Mouse (Mus musculus) thymus, postnatal 36 days (tissue): Measurements from ENCODE around the gene Pnkd.
"Not testable (repeated sequence)": the region's sequence is repeated elsewhere in the genome, so short reads cannot be mapped to it uniquely, and the experiment has no call there.

Source experiments
- DNase-seq, 2 experiments: peaks; one replicate each; pipeline ENCODE4 v3.0.0; 2022; ENCODE audit warnings: mixed read lengths in 2 of 2

The Pnkd gene

DNA sequence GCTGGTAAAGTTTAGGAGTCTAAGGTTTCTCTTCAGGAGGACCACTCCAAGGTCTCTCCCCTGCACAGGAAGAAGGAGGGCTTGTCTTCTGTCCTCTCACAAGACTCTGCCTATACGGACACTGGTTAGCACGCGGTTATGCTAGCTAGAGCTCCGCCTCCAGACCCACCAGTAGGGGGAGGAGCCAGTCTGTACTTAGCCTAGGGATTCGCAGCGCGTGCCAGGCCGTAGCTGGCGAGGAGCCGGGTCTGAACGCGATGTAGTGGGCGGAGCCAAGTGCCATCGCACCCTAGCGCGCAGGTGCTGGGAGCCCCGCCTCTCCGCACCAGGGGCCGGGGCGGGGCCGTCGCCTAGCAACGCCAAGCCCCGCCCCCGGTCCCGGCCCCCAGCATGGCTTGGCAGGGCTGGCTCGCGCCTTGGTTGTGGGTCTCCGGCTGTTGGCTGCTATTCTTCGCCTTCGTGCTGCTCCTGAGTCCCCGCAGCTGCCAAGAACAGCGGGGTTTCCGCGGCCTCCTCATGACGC is 47.6 kb downstream of the Pnkd start:
- DNase-seq = peak; percentile 92 to 97

DNA sequence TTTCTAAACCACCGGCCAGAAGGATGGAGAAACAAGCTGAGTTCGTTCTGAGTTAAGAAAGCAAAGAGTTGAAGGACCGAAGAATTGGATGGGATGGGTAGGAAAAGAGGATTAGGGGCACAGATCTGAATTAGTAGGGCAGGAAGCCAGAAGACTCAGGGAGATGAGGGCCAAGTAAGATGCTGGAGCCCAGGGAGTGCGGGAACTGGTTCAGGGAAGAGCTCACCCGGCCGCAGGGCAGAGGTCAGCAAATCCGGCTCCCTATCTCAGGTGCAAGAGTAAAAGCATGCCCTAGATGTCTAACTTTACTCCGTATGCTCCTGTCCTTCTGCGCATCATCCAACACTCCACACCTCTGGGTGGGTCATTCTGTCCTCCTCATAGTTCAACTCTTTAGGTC is 48.2 kb downstream of the Pnkd start:
- no peak for DNase-seq

DNA sequence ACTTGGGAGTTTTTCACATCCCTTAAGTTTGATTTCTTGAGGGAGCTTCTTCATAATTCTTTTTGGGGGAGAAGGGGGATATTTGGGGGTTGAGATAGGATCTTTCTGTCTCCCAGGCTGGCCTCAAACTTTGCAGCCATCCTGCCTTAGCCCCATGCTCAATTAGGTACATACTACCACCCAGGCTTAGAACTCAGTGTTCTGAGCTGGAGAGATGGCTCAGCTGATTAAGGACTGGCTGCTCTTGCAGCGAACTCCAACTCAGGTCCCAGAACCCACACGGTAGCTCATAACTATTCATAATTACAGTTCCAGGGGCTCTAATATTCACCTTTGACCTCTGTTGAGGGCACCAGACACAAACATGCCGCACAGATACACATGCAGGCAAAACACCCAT is 49.9 kb downstream of the Pnkd start:
- DNase-seq = no peak

DNA sequence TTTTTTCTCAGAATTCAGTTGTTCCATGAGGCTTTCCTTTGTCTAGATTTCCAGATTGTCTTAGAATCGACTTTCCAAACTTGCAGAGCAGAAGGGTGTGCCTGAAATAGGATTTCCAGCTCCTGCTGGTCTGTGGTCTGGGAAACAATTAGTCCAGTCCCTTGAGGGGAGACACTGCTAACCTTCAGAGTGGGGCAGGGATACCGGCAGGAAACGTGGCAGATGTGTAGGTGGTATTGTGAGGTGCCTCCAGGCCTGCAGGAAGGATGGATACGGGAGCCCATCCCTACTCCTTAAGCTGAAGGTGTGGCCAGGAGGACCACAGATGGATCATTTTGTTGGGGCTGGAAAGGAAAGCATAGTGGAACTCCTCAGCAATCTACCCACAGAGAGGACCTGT is 50.3 kb downstream of the Pnkd start:
- DNase-seq = no peak

DNA sequence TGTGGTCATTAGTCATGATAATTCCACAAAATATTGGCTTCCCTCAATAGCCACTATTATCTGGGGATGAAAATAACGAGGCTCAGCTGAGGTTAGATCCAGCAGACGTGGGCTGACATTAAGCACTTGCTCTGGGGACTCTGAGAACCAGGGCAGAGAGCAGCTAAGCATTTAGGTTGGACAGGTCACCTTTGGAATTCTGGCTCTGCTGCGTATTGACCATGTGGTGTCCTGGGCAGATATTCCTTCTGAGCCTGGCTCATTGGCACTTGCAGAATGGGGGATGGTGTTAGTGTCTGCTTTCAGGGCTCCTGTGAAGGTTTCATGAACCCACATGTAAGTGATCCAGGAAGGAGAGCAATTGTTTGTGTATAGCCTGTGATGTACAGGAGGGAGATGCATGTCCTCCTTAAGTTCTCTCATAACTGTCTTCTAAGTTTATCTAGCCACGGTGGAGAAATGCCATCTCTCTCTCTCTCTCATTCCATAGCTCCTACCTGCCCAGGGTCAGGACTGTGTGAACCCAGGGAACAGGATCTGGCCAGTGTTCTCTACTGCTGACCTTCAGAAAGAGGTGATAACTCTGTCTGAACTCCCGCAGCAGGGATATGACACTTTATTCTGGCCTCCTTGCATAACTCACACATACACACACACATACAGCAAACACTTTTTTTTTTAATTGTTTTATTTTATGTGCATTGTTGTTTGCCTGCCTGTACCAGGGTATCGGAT is 50.9 kb downstream of the Pnkd start:
- DNase-seq = no peak

DNA sequence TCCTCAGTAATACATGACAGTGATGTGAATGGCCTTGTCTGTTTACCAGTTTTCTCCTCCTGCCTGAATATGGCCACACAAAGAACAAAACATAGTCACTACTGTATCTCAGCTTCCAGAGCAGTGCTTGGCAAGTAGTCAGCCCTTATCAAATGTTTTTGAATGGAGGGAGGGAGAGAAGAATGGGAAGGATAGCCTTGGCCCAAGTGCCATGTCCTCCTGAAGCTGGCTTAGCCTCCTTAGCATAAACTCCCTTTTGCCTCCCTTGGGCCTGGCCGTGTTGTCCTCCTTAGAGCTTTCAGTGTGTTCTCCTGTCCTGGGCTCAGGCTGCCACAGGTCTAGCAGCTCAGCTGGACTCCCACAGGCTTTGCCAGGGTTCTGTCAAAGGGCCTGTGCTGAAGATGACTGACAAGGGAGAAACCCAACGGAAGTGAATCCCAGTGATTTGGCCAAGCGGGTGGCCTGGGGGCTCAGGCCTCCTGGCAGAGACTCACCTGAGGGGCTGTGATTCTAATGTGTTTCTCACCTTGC is 52.6 kb downstream of the Pnkd start:
- DNase-seq = no peak

DNA sequence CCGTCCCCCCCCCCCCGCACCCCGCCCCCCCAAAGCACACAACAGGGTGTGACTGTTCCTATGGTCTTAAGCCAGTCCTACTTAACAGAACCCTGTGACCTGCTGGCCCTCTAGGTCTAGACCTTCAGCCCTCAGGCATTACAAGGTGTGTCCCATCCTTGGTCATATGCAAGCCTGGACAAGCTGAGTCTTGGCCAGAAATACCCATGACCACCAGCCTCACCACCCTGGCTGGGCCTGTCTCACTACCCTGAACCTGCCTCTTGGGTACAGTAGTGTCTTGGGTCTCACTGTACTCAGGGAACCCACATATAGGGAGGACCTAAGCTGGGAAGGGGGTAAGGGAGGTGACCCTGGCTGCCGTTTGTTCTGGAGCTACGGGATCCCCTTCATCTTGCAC is 53.3 kb downstream of the Pnkd start:
- DNase-seq = no peak

DNA sequence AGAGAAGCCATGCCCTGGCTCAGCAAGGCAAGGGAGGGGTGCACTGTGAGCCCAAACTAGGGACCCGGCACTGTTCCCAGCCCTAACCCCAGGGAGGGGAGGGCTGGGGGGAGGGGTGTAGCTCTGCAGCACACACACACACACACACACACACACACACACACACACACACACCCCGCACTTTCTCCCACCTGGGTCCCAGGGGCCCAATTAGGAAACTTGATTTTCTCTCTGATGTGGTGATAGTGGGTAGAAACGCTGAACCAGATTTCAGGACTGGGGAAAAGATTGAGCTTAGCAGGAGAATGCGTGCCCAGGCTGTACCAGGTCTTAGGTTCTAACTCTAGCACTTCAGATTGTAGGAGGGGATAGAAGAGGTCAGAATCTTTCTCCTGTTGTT is 53.9 kb downstream of the Pnkd start:
- DNase-seq = no peak

DNA sequence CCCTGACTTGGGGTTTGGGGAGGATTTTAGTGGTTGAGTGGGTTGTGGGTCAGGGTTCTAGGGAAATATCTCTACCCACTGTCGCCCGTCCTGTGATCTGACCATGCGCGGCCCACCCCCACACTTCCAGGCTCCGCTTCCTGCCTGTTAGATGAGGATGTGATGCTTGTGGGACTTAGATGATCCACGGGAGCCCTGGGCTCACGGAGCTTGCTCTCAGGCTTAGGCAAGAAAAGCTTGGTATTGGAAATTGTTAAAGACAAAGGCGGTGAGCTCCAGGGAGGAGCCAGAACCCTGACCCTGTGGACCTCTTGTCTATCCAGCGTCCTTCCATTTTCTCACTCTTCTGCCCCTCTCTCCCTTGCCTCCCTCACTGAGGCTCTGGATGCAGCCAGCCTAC is 55.2 kb downstream of the Pnkd start:
- no peak for DNase-seq

DNA sequence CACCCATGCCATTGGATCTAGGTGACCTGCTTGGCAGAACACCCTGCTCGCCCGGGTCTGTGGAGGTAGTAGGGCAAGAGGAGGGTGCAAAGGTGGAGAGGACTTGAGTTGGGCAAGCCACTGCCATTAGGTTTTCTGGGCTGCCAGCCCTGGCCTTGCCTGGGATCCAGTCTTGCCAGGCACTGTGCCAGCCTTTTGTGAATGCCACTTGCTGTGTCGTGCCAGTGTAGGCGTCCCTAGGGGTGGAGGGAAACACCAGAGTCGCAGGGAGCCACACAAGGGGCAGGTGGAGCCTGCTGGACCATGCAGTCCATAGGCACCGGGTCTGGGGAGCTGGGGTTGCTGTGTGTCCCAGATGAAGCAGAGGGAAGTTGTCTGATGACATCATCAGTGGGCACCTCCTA is 55.6 kb downstream of the Pnkd start:
- DNase-seq = no peak

DNA sequence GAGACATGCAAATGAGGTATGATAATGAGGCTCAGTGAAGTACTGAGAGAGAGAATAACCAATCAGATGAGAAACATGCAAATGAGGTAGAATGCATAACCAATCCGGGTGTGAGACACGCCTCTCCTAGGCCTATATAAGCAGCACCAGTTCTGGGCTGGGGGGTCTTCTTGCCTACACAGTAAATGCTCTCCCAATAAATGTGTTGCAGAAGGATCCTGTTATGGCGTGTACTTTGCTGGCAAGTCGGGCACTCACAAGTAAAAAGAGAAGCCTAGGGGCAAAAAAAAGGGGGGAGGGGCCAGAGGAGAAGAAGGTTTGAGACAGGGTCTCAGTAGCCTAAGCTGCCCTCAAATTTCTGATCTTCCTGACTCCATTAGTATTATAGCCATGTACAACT is 56.3 kb downstream of the Pnkd start:
- not testable (repeated sequence) for DNase-seq

DNA sequence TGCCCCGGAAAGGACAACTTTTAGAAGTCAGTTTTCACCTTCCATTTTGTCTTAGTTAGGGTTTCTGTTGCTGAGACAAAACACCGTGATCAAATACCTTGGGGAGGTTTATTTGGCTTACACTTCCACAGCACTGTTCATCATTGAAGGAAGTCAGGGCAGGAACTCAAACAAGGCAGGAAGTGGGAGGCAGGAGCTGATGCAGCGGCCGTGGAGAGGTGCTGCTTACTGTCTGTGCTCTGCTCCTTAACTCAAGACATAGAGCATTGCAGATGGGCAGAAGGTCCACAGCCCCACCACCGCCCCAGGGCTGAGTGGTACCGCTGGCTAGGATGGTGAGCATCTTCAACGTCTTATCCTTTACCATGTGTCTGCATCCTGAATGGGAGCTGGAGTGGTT is 57.2 kb downstream of the Pnkd start:
- no peak for DNase-seq

DNA sequence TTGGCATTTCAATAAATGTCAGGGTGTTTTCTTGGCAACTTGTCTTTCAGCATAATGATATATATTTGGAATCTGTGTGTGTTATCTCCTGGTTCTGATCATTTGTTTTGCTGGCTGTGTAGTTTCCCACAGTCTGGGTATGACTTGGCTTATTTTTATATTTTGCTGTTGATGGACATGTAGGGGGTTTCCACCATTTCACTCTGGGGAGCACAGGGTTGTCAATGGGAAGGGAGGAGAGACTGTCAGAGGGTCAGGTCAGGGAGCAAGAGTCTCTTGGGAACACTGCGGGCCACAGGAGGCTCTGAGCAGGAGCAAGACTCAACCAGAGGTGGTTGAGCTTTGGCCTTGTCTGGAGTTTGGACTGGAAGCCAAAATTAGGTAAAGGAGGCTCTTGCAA is 57.6 kb downstream of the Pnkd start:
- DNase-seq = no peak

DNA sequence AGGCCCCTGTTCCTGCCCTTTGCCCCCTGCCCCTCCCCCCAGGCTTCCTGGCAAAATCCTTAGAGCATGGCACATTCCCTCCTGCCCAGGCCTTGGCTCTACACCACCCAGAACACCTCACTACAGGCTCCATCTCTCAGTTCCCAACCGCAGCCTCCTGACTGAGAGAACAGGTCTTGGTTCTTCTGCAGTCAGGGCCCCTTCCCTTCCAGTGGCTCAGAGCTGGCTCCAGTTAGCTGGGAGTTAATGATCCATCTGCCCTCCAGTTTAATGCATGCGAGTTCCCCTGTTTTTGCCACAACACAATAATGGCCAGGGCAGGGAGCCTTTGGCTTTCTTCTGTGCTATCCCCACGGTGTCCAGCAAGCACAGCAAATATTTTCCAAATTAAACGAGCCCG is 58.4 kb downstream of the Pnkd start:
- DNase-seq = no peak

DNA sequence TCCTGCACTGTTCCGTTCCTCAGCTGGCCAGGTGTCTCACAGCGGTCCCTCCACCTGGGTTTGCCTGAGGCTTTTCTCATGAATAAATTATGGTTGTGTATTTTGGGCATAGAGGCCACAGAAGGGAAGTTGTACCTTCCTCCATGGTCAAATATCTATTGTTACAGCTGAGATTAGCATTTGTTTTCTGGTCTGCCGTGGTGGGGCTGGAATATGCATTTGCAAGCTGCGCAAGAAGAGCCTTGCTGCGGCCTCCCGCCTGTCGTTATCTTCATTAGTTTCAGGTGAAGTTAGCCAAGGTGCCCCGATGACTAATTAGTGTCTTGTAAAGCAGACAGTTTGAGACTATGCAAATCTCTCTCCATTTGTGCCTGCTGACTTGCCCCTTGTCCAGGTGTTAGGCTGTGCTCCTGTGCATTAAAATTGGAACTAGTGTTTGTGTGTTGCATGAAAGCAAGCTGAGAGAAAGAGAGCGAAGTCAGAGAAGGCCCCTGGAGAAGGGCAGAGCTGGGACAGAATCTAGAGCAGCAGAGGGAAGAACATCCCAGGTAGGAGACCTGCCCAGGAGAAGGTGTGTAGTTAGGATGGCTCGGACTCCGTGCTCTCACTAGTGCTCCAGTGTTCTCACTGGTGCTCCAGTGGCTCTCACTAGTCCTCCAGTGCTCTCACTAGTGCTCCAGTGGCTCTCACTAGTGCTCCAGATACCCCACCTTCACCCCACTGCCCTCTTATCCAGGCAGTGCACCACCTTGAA is 59.6 kb downstream of the Pnkd start:
- DNase-seq = no peak

DNA sequence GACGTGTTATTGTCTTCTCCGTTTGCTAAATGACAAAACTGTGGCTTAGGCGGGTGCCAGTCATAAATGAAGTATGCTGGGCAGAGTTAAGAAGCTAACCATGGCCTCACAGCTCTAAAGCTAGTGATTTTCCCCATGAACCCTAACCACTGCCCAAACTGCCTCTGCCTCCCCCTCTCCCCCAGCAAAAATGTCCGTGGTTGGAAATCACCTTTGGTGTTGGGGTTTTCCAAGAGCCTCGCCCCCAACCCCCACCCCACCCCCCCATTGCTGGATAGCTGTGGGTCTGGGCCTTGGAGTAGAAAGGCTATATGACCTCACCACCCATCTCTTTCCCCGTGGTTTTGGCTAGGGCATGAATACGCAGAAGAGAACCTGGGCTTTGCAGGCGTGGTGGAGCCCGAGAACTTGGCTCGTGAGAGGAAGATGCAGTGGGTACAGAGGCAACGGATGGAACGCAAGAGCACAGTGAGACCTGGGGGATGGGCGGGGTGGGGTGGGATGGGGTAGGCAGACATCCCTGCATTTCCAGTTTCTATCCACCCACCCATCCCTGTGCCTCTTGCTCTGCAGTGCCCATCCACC is 66.5 kb downstream of the Pnkd start:
- no peak for DNase-seq

DNA sequence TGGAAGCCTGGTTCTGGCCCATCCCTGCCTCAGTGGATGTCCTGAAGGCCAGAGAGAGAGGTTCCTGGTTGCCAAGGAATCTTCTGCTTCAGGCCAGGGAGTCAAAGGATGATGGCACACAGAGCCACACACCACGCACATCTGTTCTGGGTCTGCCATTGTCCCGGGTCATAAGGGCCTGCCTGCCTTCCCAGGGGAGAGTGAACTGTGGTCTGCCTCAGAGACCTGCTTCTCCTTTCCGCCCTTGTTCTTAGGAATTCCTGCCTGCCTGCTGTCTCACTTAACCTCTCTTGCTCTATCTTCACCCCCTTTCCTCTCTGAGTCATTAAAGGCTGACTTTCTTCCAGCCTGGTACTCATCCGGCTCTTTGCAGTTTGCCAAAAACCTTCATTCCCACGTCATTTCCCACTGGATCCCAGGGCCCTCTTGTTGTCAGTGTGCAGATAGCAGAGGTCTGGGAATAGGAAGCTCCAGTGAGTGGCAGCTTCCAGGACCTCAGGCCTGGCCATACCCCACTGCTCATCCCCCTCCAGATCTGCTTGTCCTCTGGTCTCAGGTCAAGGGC is 67.9 kb downstream of the Pnkd start:
- no peak for DNase-seq

DNA sequence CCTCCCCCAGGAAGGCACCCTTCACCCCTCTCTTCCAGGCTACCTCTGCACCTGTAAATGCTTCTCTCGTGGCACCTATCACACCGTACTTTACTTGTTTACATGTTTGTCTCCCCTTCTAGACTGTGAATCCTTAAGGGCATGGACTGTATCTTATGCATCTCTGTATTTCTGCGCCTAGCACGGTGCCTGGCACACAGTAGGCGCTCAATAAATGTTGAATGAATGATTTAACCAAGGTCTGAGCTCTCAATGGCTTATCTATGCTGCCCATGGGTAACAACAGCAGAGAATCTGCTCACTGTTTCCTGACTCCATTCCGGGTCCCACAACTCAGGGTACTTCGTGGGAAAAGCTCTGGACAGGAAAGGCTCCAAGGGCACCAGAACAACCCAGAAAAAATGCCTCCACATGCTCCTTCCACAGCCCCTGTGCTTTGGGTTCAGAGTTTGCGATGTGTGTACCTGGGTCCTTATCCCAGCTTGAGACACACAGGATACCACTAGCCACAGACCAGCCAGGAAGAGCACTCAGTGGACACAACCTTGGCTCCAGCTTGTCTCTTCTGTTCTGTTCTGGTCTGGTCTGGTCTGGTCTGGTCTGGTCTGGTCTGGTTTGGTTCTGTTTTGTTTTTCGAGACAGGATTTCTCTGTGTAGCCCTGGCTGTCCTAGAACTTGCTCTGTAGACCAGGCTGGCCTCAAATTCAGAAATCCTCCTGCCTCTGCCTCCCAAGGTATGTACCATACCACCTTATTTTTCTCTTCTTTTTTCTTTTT is 68.9 kb downstream of the Pnkd start:
- no peak for DNase-seq

DNA sequence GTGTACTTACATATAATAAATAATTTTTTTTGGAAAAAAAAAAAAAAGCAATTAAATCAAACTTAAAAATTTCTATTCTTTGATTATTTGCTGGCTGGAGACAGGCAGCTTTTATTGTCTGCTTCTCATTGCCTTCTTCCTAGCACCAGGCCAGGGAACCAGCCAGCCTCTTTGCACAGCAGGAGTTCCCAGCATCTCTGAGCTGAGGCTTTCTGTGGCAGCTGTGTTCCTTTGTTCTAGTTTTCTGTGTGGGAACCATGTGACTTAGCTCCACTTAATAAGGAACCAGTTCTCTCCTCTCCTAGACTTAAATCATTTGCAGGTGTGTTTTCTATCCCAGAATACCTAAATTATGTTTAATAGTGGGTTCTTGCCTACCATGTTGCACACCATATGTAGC is 72.8 kb downstream of the Pnkd start:
- DNase-seq = no peak

DNA sequence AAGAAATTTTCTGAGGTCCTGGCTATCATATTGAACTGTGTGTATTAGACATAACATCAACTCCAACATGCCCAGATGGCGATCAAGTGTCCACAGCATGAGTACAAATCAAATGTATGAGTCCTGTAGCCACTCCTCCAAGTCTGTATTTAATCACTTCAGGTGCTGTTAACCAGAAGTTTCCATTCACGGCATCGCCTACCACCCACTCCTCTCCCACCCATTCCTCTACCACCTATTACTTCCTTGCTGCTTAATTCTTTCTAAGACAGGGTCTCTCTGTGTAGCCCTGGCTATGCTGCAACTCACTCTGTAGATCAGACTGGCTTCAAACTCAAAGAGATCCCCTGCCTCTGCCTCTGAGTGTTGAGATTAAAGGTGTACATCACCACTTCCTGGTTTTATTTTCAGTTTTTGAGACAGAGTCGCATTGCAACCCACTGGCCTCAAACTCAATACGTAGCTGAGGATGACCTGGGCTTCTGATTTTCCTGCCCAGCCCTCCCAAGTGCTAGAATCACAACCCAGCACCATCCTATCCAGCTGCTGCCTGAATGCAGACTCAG is 75.3 kb downstream of the Pnkd start:
- no peak for DNase-seq

DNA sequence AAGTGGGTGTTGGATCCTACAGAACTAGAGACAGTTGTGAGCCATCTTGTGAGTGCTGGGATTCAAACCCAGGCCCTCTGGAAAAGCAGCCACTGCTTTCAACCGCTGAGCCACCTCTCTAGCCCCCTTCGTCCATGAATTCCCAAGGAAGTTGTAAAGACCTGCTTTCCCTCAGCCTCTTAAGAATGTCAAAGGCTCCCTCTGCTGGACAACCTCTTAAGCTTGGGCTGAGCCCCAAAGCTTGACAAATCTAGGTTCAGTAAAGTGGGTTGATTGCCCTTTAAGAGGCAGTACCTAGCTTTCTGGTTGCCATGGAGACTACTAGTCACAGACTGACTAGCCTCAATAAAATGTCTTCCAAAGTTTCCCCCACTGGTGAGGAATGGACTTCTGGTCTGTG is 77.1 kb downstream of the Pnkd start, which contains the start of gene Catip:
Catip (plus strand) TSS at position 297 of the 400 bp plus-strand sequence.
- peak; percentile 35 to 36 for DNase-seq
